Mouse (Mus musculus): ENCODE measurements around the gene Acvr2b. TPM values are rescaled to one million over a fixed set of nuclear protein-coding genes. Genes with fewer than 3 reads are reported as not detected.
A peak's percentile ranks its signal among the peaks of the same experiment; 100 is the strongest.

Gene Acvr2b
- polyA plus RNA-seq, 1 experiment from 2014 or later, result 18.8 TPM

GRCm38 (mm10) chr9:119408898-119409664 lies 7.2 kb downstream of the Acvr2b start:
- no peak overlapping the region for H3K9ac ChIP-seq
- H3K4me2 ChIP-seq, result no peak overlapping the region

GRCm38 (mm10) chr9:119409864-119410263 lies 7.9 kb downstream of the Acvr2b start:
- ATAC-seq (ENCODE audit: borderline replicate concordance, extremely low read depth, low FRiP score, low TSS enrichment), result no peak

More at GRCm38 (mm10) chr9:119408898-119409664, 7.2 kb downstream of the Acvr2b start:
- H3K4me3 ChIP-seq, result no peak overlapping the region
- 0 out of 2 replicates have a peak overlapping the region, but pooled peaks have one; percentile 0 for H3K27ac ChIP-seq
- WGBS, result 71% methylated on average over 11 of the region's 11 CpGs
- H3K9me3 ChIP-seq, result no peaks in the 10 kb centered on the region; the same call in 1 of the 2 replicates
- H3K36me3 ChIP-seq, result peaks cover 9% of the 10 kb centered on the region; the same call in 1 of the 2 replicates
- H3K27me3 ChIP-seq, result no peaks in the 10 kb centered on the region
- H3K4me1 ChIP-seq, result peaks cover 14% of the 10 kb centered on the region
- no peak for ATAC-seq (ENCODE audit: borderline replicate concordance, extremely low read depth, low FRiP score, low TSS enrichment)

GRCm38 (mm10) chr9:119418025-119418424 lies 16.1 kb downstream of the Acvr2b start:
- Histone ChIP-seq H3K9me3 (no peaks in the 10 kb centered on the region; the same call in 1 of the 2 replicates), H3K36me3 (0 out of 2 replicates have a peak, but pooled peaks cover 4% of the 10 kb centered on the region), H3K9ac (no peak overlapping the region), H3K27ac (no peak overlapping the region), H3K4me2 (no peak overlapping the region), H3K4me1 (peaks cover 24% of the 10 kb centered on the region), H3K4me3 (no peak overlapping the region), H3K27me3 (no peaks in the 10 kb centered on the region)
- no peak for ATAC-seq (ENCODE audit: borderline replicate concordance, extremely low read depth, low FRiP score, low TSS enrichment)
- 79% methylated on average over 18 of the region's 18 CpGs for WGBS

More at GRCm38 (mm10) chr9:119409864-119410263, 7.9 kb downstream of the Acvr2b start:
- Histone ChIP-seq H3K4me2 (no peak overlapping the region), H3K4me1 (peaks cover 13% of the 10 kb centered on the region), H3K9ac (no peak overlapping the region), H3K9me3 (no peaks in the 10 kb centered on the region; the same call in 1 of the 2 replicates), H3K36me3 (peaks cover 9% of the 10 kb centered on the region; the same call in 1 of the 2 replicates), H3K27ac (no peak overlapping the region), H3K4me3 (no peak overlapping the region), H3K27me3 (no peaks in the 10 kb centered on the region)
- WGBS, result 83% methylated on average over 5 of the region's 5 CpGs

- WGBS, result 58% methylated on average over 12 of the region's 12 CpGs
- no peak for ATAC-seq (ENCODE audit: borderline replicate concordance, extremely low read depth, low FRiP score, low TSS enrichment)
These were observed 18.0 kb downstream of the Acvr2b start for GRCm38 (mm10) chr9:119419852-119420438.

GRCm38 (mm10) chr9:119425217-119425975 lies 23.5 kb downstream of the Acvr2b start:
- 22% methylated on average over 7 of the region's 7 CpGs for WGBS
- H3K36me3 ChIP-seq, result peaks cover 3% of the 10 kb centered on the region; the same call in 1 of the 2 replicates
- peak overlapping the region; percentile 32 for H3K4me2 ChIP-seq
- peak; percentile 83 for ATAC-seq (ENCODE audit: borderline replicate concordance, extremely low read depth, low FRiP score, low TSS enrichment)
- no peak overlapping the region for H3K4me3 ChIP-seq
- H3K9me3 ChIP-seq, result no peaks in the 10 kb centered on the region
- peak overlapping the region; percentile 66 for H3K27ac ChIP-seq
- H3K27me3 ChIP-seq, result no peaks in the 10 kb centered on the region
- H3K9ac ChIP-seq, result no peak overlapping the region
- H3K4me1 ChIP-seq, result peaks cover 41% of the 10 kb centered on the region

More at GRCm38 (mm10) chr9:119419852-119420438, 18.0 kb downstream of the Acvr2b start:
- no peaks in the 10 kb centered on the region for H3K9me3 ChIP-seq
- no peak overlapping the region for H3K4me3 ChIP-seq
- H3K36me3 ChIP-seq, result no peaks in the 10 kb centered on the region
- H3K9ac ChIP-seq, result no peak overlapping the region
- H3K27ac ChIP-seq, result no peak overlapping the region
- H3K4me2 ChIP-seq, result no peak overlapping the region
- H3K27me3 ChIP-seq, result no peaks in the 10 kb centered on the region
- H3K4me1 ChIP-seq, result peaks cover 33% of the 10 kb centered on the region

- H3K4me2 ChIP-seq, result no peak overlapping the region
- H3K9me3 ChIP-seq, result no peaks in the 10 kb centered on the region
- H3K27me3 ChIP-seq, result no peaks in the 10 kb centered on the region
- H3K4me3 ChIP-seq, result no peak overlapping the region
- H3K9ac ChIP-seq, result no peak overlapping the region
- H3K36me3 ChIP-seq, result peaks cover 3% of the 10 kb centered on the region; the same call in 1 of the 2 replicates
- WGBS, result 62% methylated on average over 13 of the region's 13 CpGs
- peak overlapping the region; percentile 66 for H3K27ac ChIP-seq
- ATAC-seq (ENCODE audit: borderline replicate concordance, extremely low read depth, low FRiP score, low TSS enrichment), result peak; percentile 2; the same call in 1 of the 2 replicates
- peaks cover 35% of the 10 kb centered on the region for H3K4me1 ChIP-seq
These were observed 24.1 kb downstream of the Acvr2b start for GRCm38 (mm10) chr9:119425976-119426415.

GRCm38 (mm10) chr9:119426483-119426882 lies 24.6 kb downstream of the Acvr2b start:
- no peak overlapping the region for H3K4me2 ChIP-seq
- H3K27ac ChIP-seq, result 0 out of 2 replicates have a peak overlapping the region, but pooled peaks have one; percentile 66
- H3K36me3 ChIP-seq, result peaks cover 3% of the 10 kb centered on the region; the same call in 1 of the 2 replicates
- H3K4me1 ChIP-seq, result peaks cover 34% of the 10 kb centered on the region
- H3K9ac ChIP-seq, result no peak overlapping the region
- H3K9me3 ChIP-seq, result no peaks in the 10 kb centered on the region
- ATAC-seq (ENCODE audit: borderline replicate concordance, extremely low read depth, low FRiP score, low TSS enrichment), result no peak
- no peak overlapping the region for H3K4me3 ChIP-seq
- WGBS, result 39% methylated on average over 7 of the region's 7 CpGs
- no peaks in the 10 kb centered on the region for H3K27me3 ChIP-seq

GRCm38 (mm10) chr9:119430311-119430710 lies 28.4 kb downstream of the Acvr2b start:
- WGBS, result 39% methylated on average over 7 of the region's 7 CpGs
- Histone ChIP-seq H3K36me3 (peaks cover 20% of the 10 kb centered on the region), H3K4me3 (no peak overlapping the region), H3K9me3 (no peaks in the 10 kb centered on the region), H3K4me1 (peaks cover 22% of the 10 kb centered on the region), H3K27ac (no peak overlapping the region), H3K4me2 (no peak overlapping the region), H3K9ac (no peak overlapping the region), H3K27me3 (no peaks in the 10 kb centered on the region)
- ATAC-seq (ENCODE audit: borderline replicate concordance, extremely low read depth, low FRiP score, low TSS enrichment), result no peak

GRCm38 (mm10) chr9:119435855-119436254 lies 33.9 kb downstream of the Acvr2b start:
- WGBS, result 65% methylated on average over 2 of the region's 2 CpGs
- H3K36me3 ChIP-seq, result peaks cover 24% of the 10 kb centered on the region
- H3K4me2 ChIP-seq, result no peak overlapping the region
- no peak overlapping the region for H3K9ac ChIP-seq
- no peaks in the 10 kb centered on the region for H3K27me3 ChIP-seq
- H3K4me3 ChIP-seq, result no peak overlapping the region
- ATAC-seq (ENCODE audit: borderline replicate concordance, extremely low read depth, low FRiP score, low TSS enrichment), result no peak
- no peaks in the 10 kb centered on the region for H3K9me3 ChIP-seq
- H3K27ac ChIP-seq, result no peak overlapping the region
- no peaks in the 10 kb centered on the region for H3K4me1 ChIP-seq

- WGBS, result 87% methylated on average over 12 of the region's 12 CpGs
- Histone ChIP-seq H3K27ac (no peak overlapping the region), H3K9ac (no peak overlapping the region), H3K4me1 (no peaks in the 10 kb centered on the region), H3K36me3 (peaks cover 16% of the 10 kb centered on the region; the same call in 1 of the 2 replicates), H3K27me3 (no peaks in the 10 kb centered on the region), H3K4me2 (no peak overlapping the region), H3K9me3 (no peaks in the 10 kb centered on the region), H3K4me3 (no peak overlapping the region)
- no peak for ATAC-seq (ENCODE audit: borderline replicate concordance, extremely low read depth, low FRiP score, low TSS enrichment)
These were observed 36.1 kb downstream of the Acvr2b start for GRCm38 (mm10) chr9:119438065-119438464.

GRCm38 (mm10) chr9:119438498-119439000 lies 36.6 kb downstream of the Acvr2b start:
- Histone ChIP-seq H3K4me2 (no peak overlapping the region), H3K9me3 (no peaks in the 10 kb centered on the region), H3K27ac (no peak overlapping the region), H3K4me1 (no peaks in the 10 kb centered on the region), H3K27me3 (no peaks in the 10 kb centered on the region), H3K36me3 (peaks cover 16% of the 10 kb centered on the region; the same call in 1 of the 2 replicates), H3K9ac (no peak overlapping the region), H3K4me3 (no peak overlapping the region)
- WGBS, result 89% methylated on average over 9 of the region's 9 CpGs
- no peak for ATAC-seq (ENCODE audit: borderline replicate concordance, extremely low read depth, low FRiP score, low TSS enrichment)
